Mouse (Mus musculus) induced T-regulatory cell, adult 2 months (primary cell): ENCODE measurements around the gene Serinc5.
A peak's percentile ranks its signal among the peaks of the same experiment; 100 is the strongest.

Experiments used
- DNase-seq: peaks from one replicate; pipeline ENCODE4 v3.0.0-alpha.2; 2012; ENCODE audit warnings: low read depth

The Serinc5 gene

DNA sequence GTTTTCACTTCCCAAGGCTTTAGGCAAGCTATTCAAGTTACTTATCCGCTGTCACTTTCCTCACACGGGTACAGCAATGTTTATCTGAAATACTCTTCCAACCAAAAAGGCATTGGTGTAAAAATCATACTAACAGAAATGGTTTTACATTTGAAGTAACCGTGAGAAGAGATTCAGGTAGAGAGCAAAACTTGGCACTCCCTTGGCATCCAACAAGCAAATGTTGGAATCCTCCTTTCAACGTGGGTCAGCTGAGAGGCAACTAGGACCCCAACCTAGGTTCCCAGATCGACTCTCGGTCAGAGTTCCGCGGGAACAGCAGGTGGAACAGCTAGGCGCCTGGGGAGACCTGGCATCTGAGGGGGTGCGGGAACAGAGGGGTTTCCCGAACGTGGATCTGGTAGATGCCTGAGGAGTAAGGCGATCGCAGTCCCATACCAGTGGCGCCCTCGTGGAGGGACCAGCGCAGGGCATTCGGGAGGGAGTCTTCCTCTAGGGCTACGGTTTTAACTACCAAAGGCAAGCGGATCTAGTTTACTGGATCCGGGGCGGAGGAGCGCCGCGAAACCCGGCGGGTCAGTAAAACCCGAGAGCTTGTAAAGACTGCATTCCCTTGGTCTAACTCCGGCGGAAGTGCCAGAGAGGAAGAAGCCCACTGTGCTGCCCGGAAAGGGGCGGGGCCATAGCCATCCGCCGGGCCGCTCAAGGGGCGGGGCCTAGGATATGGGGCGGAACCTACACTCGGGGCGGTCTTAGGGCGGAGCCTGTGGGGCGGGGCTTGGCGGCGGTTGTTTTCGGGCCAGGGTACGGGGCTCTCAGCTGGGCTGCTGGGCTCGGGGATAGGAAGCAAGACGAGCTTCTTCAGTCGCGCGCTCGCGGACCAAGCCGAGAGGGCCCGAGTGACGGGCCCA is at the start of gene Serinc5:
TSS of gene Serinc5 (plus strand) at position 781 of the 911 bp plus-strand sequence.
- peak; percentile 96 for DNase-seq

DNA sequence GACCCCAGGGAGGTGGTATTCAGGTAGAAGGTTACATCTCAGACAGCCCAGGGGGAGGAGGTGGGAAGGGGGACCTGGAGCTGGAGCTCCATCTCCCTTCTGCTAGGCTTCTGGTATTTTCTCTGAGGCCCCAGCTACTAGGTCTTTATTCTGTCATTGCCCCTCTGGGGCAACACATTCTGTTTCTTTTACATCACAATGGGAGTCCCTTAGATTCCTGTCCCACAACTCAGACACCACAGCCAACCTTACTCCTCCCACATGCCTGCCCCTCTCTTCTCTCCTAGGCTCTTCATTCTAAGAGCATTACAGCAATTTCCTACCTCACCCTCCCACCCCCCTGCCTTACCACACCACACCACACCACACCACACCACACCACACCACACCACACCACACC is 34.8 kb upstream of the Serinc5 start, which contains the start of gene Spz1:
TSS of gene Spz1 (minus strand) at position 101 of the 400 bp plus-strand sequence.
- DNase-seq, result no peak

DNA sequence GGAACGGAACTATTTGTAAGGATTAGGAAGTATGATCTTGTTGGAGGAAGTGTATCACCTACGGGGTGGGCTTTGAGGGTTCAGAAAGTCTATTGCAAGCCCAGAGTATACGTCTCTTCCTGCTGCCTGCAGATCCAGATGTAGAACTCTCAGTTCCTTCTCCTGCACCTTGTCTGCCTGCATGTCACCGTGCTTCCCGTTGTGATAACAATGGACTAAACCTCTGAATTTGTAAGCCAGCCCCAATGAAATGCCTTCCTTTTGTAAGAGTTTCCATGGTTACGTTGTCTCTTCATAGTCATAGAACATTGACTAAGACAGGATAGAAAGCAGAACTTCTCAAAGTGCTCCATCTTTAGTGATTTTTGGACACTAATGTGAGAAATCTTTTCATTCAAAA is 34.2 kb upstream of the Serinc5 start:
- DNase-seq, result no peak

DNA sequence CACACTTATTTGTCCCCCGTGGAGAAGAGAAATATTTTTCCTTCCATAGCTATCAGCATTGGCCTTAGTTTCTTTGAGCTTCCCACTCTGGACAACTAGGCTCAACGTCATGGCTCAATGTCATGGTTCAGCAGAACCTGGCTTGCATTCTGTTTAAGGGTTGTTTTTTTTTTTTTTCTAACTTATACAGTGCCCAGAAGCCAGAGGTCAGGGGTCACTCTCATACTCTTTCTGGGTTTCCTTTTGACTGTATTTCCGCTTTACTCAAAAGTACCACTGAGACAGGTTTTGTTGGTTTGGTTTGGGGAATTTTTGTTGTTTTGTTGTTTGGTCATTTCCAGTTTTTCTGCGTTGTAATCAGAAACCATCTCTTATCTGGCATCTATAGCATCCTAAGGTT is 32.7 kb upstream of the Serinc5 start:
- no peak for DNase-seq

DNA sequence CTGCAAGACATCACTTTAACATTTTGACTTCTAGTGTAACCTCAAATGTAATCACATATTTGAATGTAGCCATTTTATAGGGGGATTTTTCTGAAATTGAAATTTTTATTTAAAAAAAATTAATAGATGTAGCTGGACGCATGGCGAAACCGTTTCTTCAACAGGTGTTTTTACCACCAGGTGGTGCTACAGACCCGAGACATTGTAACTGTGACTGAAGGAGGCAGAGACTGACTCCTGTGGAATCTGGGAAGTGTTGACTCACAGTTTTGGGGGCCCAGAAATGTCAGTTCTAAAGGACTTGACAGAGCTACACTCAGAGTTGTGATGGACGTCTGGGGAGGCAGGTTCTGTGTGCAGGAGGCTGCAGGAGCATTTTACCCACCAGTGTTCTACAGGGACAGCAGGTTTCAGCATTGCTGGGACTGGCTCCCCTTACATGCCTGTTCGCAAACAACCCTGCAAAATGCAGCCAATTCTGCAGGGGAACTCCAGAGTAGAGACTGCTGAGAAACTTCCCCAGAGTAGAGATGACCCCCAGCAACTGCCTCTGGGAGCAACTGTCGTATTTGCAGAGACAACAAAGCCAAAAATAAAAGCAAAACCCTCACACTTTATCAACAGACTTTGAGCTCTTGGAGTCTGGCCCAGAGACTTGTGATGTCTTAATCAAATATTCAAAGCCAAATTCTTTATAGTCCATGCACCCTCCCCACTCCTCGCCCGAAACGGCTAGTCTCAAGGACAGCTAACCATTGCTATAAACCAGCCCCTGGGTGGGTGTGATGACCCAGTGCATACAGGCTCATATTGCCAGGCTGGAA is 30.5 kb upstream of the Serinc5 start:
- peak; percentile 74 for DNase-seq

DNA sequence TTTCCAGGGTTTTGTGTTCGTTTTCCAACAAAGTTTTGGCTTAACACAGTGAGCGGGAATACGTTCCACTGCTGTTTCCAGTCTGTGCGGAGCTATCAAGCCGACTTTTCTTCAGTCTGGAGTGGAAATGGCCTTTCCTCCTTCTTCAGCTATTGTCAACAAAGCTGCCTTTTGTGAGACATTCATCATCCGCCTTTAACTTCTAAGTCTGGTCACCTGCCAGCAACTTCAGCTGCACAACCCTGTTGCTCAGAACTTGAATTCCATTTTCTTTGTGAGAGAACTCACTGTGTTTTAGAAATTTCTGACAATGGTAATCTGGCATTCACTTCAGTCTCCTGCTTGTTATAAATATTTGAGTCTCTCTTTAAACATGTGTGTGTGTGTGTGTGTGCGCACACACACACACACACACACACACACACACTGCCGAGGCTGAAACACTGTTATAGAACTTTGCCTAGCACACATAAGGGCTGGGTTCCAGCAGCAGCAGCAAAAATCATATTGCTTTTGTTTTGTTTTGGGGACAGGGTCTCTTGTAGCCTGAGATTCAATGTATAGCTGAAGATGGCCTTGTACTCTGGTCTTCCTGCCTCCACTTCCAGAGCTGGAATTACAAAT is 26.7 kb upstream of the Serinc5 start:
- no peak for DNase-seq

DNA sequence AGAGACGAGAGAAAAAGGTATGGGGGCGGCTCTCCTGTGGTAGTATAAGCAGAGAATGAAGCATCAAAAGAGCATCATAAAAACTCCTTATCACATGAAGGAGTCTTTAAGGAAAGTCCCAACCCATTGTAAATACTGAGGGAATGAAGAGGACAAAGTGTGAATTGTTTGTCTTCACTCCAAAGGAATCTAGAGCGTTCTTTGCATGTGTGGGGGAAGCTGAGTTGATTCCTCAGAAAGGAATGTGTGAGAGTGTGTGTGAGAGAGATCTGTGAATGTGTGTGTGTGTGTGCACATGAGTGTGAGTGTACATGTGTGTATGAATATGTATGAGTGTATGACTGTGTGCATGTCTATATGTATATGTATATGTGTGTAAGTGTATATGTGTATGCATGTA is 22.2 kb upstream of the Serinc5 start:
- DNase-seq, result no peak

DNA sequence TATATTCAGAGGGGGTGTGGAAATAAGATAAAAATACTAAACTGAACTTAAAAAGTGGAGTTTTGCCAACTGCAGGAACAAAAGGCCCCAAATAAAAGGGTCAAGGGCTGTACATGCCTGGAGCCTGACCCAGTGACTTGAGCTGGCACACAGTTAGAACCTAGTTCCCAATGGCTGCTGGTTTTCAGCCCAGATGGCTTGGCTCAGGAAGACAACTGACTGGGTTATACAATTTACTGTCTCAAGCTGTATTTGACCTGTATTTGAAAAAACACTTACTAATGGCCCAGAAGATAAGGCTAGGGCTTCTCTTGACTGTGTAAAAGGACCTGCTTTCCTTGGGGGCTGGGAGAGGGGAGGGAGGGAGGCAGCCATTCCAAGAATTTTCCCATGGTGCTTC is 21.6 kb upstream of the Serinc5 start:
- no peak for DNase-seq

DNA sequence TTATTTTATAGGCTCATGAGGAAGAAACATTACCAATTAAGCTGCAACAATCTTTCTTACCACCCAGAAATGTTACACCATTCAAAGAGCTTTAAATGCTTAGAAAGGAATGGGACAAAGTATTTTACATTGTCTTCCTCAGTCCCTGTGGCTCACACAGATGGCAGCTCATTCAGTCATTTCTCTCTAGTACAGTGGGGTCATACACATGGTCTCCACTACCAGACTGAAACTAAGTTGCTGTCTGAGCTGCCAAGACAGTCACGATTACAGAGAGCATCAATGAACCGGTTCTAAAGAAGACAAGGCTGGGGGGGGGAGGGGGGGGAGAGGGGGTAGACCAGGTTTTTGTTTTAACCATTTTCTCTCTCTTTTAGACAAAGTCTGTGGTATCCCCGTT is 19.7 kb upstream of the Serinc5 start:
- no peak for DNase-seq

DNA sequence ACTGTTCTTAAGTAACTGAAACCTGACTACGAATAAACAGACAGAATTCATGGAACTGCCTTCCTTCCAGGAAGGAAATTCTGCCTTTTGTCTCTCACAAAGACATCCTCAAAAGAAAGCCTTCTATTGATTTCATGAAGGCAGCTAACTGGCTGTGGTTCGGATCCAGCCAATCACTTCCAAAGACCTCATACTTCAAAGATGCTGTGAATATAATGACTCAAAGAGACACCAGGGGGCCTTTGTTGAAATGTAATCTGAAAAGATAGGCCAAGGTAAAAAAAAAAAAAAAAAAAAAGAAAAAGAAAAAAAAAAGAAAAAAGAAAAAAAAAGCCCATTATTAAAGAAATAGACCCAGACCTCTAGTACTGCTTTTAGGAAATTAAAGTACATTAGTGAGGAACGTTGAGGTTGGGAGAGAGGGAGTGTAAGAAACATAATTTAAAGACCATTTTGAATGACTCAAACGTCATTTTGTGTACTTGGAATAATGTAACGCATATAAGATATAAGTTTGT is 18.6 kb upstream of the Serinc5 start:
- no peak for DNase-seq

DNA sequence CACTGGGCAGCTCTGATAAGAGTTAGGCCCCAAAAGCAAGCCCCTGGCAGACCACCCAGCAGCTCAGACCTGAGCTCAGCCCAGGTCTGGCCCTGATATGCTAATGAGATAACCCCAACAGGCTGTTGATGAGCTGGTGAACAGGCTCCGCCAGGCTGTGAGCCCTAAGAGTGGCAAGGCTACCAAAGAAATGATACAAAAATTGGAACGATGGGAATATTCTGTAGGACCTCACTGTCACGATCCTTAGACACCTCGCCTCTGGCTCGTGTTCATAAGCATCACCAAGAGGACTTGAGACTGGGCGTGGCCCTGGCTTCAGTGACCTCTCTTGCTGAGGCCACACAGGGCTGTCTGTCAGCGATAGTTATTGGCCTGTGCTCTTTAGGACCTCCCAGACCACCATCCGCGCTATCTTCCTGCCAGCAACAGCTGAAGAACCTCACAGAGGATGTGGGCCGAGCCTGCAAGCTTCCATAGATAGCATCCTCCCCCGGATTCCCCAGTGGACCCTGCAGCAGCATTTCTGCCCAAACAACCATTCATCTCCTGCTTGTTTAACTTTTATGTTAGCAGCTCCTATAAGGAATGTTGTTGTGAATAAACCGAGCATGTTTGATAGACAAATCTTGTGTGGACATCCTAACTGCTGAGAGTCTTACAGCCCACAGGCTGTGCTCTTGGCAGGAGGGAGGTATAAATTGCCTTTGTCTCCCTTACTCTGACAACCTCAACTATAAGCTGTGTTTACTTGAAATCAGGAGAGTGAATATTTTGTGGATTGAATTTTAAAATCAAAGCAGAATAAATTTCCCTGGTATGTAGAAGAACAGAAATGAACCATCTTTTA is 17.9 kb upstream of the Serinc5 start:
- no peak for DNase-seq

DNA sequence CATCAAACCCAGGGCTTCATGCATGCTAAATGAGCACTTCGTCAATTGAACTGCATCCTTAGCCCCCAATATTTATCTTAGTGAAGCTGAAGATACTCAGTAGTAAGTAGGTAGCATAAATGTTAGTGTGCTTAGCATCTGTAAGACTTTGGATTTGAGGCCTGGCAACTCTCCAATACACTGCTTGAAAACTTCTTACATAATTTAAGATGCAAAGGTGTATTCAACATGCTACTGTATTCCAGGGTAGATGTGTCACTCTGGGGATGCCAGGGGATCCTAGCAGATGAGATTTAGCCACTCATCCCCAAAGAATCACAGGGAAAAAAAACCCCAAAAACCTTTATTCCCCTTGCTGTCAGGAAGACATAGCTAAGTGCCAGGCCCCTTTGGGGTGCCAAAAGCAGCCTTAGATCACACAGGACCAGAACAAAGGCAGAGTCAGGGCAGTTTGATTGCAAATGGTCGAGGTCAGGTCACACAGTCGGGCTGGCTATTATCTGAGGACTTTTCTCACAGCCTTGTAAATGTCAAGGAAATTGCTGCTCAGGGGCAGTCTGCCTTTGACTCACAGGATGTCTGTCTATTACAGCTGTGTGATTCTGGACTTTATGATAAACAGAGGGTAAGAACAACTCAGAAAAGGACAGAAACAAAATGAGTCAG is 17.0 kb upstream of the Serinc5 start:
- no peak for DNase-seq

DNA sequence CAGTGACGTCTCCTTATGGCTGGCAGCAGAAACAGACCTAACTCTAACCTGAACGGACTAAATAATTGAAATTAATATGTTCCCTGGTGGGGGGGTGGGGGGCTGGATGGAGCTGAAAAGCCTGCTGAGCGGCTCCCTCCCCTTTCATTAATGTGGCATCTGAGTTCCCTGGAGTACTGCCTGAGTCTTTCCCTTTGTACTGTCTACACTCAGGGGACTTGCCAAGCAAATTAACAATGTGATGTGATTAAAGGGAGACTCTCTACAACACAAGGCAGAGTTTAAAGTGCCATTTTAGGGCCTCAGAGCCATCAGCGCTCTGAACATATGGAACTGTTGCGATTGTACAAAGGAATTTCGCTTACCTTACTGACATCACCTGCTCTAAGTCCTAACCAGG is 16.4 kb upstream of the Serinc5 start:
- DNase-seq, result no peak

DNA sequence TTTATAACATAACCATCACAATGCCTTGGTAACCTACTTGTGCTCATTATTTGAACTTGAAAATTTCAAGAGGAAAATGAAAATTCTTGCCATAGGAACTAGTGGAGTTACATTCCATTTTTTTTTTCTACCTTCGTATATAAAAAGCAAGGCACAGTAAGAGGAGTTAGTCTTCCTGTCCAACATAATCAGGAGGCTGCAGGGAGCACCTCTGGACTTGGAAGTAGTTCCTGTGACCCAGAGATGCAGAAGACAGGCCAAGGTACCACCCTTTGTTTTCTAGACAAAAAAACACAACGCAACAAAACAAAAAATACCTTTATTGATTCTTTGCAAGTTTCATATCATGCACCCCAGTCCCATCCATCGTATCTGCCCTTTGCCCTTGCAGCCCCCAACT is 16.0 kb upstream of the Serinc5 start:
- no peak for DNase-seq

DNA sequence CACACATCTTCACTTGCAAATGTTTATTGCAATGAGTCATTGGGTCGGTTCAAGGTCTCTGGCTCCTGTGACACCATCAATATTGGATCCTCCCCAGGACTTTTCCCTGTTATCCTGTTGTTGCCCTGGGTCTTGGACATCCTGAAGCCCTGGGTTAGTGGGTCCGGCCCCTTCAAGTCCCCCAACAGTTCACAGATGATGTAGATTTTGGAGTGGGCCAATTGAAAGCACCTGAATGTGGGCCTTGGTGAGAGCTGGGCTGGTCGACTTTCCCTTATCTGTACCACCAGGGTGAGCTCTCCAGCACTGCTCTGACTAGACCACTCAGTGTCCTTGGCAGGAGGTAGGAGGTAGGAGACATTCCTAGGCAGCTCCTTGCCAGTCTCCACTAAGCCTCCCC is 15.5 kb upstream of the Serinc5 start:
- no peak for DNase-seq

DNA sequence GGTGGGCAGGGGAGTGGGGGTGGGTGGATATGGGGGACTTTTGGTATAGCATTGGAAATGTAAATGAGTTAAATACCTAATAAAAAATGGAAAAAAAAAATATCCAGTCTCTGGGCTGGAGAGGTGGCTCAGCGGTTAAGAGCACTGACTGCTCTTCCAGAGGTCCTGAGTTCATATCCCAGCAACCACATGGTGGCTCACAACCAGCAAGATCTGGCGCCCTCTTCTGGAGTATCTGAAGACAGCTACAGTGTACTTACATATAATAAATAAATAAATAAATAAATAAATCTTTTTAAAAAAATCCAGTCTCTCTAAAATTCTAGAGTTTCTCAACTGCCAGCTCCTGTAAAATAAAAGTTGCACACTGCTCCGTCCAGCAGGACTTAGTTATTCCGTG is 5.6 kb upstream of the Serinc5 start:
- peak; percentile 60 for DNase-seq

DNA sequence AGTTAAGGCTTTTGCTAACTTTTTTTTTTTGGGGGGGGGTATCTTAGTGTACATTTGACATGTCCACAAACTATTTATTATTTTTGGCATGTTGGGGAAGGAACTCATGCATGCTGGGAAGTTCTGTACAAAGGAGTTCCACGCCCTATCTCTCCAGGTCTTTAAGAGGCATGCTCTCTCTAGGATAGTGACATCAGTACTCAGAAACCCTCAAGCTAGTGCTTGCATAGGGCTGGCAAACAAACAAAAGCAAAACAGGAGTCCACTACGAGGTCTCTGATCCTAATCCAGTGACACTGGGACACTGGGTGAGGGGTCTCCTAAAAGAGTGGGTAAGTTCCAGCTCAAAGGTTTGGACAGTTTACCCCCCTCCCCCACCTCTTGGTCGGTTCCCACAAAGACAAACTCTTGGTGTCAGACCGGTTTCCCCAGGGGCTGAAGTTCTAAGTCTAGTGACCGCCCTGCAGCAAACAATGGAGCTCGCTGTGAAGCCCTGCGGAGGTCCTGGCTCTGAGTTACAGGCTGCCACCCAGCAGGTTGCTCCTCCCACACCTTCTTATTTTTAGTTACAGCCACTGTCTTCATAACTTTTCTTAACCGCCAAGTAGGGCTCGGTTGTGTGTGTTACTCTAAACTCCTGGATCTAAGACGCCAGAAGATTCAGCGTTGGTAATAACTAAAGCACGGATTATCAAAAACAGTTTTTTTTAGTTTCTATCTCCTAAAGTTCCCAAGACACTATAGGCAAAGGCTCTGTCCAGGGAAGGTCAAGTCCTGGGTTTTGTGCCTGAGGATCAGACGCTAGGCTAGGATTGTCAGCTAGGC is 1.2 kb upstream of the Serinc5 start:
- DNase-seq, result peak; percentile 62

DNA sequence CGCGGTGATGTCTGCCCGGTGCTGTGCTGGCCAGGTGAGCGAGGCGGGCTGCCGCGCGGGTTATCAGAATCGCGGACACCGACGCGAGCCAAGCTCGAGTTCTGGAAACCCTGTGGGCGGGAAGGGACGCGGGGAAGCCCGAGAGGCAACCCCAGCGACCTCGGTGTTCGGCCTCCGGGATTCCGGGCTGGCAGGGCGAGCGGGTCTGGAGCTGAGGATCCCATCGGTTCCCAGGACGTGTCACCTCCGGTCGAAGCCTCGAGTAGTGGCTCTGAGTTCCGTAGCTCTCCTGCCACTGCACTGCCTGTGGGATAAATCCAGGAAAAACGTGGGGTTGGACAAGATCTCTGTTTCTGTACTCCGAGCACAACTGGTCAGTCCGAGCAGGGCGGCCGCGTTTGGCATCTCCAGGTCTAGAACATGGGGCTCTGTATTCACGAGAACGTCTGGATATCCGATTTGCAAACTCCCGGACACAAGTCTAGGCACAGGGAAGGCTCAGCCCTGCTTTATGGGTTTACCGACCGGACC is 428 bp downstream of the Serinc5 start:
- DNase-seq, result no peak

DNA sequence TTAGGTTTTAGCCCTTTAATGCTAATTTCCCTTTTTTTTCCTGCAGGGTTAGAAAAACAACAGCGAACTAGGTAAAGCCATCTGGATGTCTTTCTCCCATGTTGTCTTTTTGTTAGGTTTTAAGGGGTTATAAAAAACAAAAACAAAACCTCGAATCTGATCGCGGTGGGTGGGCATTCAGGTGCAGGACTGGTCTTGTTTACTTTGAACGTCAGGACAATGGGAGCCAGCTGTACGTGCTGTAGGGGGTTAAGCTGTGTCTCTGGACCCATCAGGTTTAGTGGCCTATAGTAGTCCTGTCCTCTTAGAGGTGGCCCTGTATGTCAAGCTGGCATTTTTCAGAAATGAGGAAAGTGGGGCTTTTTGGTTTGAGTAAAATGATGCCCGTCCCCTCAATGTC is 1.0 kb downstream of the Serinc5 start:
- peak; percentile 32 for DNase-seq

DNA sequence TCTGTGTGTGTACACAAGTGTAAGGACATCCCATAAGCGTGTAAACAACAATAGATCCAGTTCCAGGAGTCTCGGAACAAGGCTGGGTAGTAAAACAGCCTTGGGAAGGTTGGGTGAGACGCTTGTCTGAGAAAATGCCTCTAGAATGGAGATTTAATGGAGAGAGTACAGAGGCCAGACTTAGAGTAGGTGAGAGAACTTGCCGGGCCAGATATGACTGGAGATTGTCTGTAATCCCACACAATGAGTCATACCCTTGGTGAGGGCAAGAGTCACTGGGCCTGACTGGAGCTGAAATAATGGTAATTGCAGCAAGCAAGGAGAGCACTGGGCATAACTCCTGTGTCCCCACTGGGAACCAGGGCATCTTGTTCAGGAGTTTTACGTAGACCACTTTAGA is 2.2 kb downstream of the Serinc5 start:
- peak; percentile 32 for DNase-seq
